Mouse (Mus musculus): ENCODE results near the gene Grap2.

- TF ChIP-seq CTCF (IDR thresholded peaks at IDR 0.05; ENCODE audit: borderline replicate concordance, extremely low read depth, insufficient read depth, insufficient read length) (no peak), POLR2A (IDR thresholded peaks at IDR 0.05; ENCODE audit: borderline replicate concordance, extremely low read depth, insufficient read depth, insufficient read length, poor library complexity, severe bottlenecking) (no peak)
Measured at GRCm38 (mm10) chr15:80593877-80594276, 21.5 kb downstream of the Grap2 start.

Measured in brain, embryonic 14.5 days (tissue).